Mouse (Mus musculus) gastrocnemius, postnatal 14 days (tissue): Measurements from ENCODE around the gene Myf6. TPM values are rescaled to one million over a fixed set of nuclear protein-coding genes. Genes with fewer than 3 reads are reported as not detected.

Experiments used
- DNase-seq: peaks from one replicate; pipeline ENCODE4 v3.0.0; 2021; ENCODE audit warnings: mixed read lengths
- intact Hi-C: fragments of 180-260 bp; cut with DNase I; formaldehyde crosslinking; loops from one replicate; pipeline ENCODE4 v1.15.1; 2025; ENCODE audit warnings: low total_unique reads
- long read RNA-seq, 2 experiments: library from polyadenylated mRNA; stranded (forward); transcript quantifications; one replicate each; pipeline ENCODE4 v2.0.0; 2021
- total RNA-seq, 2 experiments: library from RNA; stranded (reverse); gene quantifications; 2 replicates each; pipeline ENCODE4 v1.2.3; 2021

Myf6 gene
- 100 to 1,000 TPM; 115 to 180 TPM for total RNA-seq
- long read RNA-seq, experiment 1, transcript Myf6-201 (3 exons, 1,263 nt) = major isoform, 125 of 134 reads
- long read RNA-seq, experiment 1, partial matches to known transcripts = 6 of 134 reads
- long read RNA-seq, experiment 1, other reads (novel, unspliced or antisense) = 3 of 134 reads
- long read RNA-seq, experiment 2, transcript Myf6-201 (3 exons, 1,263 nt) = major isoform, 136 of 139 reads
- long read RNA-seq, experiment 2, partial matches to known transcripts = 2 of 139 reads
- long read RNA-seq, experiment 2, other reads (novel, unspliced or antisense) = 1 of 139 reads

DNA sequence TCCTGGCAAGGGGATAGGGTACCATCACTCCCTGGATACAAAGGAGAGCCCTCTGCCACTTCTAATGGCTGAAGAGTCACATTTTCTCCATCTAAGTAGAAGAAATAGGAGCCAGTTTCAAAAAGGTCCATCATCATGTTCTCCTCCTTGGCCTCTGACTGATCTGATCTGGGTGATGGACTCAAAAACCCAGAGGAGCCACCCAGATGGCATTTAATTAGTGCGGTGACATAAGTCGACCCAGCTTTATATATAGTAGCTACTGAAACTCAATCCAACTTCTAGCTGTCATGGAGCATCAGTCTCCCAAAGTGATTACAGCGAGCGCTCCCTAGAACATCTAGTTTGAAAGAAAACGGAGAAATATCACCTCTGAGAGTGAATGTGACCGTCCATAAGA is at the start of gene Myf6:
Gene Myf6 (minus strand): TSS at position 170 of the 400 bp plus-strand sequence.
- intact Hi-C loops = no loop called here
- DNase-seq = no peak

DNA sequence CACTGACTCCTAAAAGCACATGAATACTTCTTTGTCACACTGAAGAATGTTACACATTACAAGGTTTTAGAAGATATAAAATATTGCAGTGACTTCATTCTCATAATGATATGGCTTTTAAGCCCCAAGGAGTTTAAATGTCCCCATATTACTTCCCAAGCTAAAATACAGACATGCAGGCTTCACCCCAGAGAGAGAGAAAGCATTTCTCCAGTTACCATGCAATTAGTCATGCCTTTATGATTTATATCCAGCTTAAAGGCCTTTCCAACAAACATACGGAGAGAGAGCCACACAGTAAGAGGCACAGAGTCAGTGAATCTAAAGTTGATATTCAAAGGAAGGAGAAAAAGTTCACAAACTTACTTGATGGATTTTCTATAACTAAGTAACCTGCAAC is 48.5 kb upstream of the Myf6 start:
- intact Hi-C loops = no loop called here
- DNase-seq = no peak

DNA sequence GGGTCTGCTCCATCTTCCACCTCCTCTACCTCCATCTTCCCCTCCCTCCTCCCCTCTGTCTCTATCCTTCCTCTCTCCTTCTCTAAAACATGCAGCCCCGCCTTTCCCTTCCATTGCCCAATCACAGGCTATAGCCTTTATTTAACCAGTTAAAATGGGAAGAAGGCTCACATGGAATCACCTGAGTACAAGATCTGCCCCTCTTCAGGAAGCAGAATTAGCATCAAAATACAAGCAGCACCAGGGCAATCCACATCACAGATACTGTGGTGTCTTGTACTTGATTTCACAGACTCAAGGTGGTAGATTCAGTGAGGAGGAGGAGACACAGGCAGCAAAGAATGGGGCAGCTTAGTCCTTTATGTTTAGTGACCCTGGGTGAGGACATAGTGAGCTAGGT is 34.2 kb upstream of the Myf6 start:
- DNase-seq = no peak
- intact Hi-C loops = no loop called here

DNA sequence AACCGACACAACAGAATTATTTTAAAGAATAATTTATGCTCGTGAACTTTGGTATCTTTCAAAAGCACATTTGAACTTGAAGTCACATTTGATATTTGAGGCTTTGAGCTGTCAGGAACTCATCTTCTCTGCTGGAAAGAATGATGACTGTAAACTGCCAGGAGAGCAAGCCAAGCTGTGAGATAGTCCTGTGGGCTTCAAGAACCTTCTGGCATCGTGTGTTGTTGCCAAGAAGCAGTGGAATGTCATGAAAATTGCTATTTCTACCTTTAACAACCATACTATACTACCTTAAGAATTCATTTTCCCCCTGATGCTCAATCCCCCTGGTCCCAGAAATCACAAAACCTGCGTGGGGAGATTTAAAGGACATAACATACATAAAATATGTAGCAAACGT is 24.7 kb upstream of the Myf6 start:
- no peak for DNase-seq
- intact Hi-C loops = no loop called here

DNA sequence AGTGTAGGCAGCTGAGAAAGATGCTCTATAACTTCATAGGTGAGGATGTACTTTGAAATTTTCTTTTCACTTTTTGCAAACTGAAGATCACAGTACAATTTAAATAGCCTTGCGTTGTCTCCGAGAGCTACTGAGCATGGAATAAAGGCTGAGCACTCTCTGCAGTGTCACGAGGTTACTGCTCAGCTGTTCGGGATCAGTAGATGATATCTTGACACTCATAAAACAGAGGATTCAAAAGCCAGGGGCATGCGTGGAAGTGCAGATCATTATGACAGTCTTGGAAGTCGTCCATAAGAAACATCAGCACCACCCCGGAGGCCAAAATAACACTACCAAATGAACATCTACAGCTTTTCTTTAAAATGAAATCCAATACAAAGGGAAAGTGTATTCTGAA is 22.1 kb upstream of the Myf6 start:
- no peak for DNase-seq
- intact Hi-C loops = no loop called here

DNA sequence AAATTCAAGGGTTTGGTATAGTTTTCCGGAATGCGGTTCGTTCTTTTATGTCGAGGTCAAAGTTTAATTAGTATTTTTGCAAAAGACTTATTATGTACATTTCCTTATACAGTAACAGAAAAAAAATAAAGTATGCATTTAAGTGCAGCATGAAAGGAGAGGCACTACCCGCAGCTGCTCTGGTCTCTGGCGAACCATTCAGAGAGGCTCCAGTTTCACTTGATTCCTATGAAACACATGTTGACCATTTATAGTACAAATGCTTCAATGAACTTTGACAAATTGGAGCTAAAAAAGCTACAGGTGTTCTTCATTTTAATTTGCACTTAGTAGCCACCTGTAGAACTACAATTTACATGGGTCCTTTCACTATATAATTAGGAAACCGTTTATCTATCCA is 20.2 kb upstream of the Myf6 start:
- no peak for DNase-seq
- intact Hi-C loops = no loop called here

DNA sequence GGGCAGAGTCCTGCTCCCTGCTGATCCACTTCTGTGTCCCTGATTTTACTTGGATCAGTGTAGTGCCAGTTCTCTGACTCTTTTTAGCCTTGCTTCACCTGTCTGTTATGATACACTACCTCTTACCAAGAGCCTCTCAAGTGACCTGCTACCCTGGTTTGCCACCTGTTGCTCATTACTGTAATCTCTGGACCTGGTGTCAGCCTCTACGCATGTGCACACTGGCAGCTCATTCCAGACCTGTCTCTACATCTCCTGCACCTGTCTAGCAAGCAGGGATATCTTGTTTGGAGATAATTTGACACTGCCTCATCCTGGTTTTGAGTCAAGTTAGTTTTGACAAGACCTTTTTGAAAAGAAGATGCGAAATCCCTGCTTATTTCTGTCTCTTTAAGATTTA is 11.9 kb upstream of the Myf6 start:
- peak; percentile 13 for DNase-seq
- intact Hi-C loops = no loop called here

DNA sequence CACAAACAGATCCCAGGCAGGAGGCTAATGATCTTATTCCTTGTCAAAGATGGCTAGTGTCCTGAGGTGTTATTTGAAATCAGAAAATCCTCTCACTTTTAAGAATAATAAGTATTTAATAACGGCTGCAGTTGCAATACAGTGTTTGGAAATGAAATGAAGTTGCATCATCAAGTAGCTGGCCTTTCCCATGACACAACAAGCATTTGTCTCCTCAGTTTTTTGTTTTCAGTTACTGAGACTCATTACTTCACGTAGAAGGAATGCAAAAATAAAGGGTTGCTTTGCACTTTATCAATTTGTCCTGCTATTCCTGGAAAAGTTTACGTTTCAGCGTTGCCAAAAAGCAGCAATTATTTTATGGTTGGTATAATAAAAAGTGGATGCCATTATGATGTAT is 8.9 kb upstream of the Myf6 start:
- intact Hi-C loops = no loop called here
- DNase-seq = no peak

DNA sequence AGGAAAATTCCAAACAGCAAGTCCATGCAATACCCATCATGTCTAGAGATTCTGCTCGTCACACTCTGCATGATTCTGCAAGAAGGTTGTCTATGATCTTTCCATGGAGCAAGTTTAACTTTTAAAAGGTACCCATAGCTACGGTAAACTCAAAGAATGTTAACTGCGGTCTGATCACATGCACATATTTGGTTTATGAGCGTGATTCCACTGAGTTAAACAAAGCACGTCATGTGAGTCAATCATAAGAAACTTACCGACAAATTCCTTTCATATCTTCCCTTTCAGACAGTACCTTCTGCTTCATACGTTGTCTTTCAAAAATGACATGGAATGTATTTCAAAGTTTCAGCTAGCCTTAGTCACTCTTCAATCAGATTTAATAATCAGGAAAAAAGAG is 7.7 kb upstream of the Myf6 start:
- DNase-seq = no peak
- intact Hi-C loops = no loop called here

DNA sequence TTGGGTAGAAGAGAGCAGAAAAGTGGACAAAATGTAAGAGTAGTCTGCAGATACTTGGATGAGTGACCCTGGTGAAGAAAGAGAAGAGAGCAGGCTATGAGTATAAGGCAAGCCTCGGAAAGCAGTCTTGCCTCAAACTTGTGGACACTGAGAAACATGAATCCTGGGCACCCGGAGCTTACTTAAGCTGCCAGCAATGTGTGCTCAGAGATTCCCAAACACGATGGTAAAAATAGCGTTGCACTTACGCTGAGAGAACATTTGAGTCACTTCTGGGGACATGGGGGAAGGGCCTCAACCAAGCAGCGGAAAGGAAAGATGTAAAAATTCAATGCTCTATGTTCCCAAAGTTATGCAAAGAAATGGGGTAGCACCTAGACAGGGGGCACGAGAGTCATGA is 5.1 kb upstream of the Myf6 start:
- intact Hi-C loops = no loop called here
- DNase-seq = peak; percentile 23

DNA sequence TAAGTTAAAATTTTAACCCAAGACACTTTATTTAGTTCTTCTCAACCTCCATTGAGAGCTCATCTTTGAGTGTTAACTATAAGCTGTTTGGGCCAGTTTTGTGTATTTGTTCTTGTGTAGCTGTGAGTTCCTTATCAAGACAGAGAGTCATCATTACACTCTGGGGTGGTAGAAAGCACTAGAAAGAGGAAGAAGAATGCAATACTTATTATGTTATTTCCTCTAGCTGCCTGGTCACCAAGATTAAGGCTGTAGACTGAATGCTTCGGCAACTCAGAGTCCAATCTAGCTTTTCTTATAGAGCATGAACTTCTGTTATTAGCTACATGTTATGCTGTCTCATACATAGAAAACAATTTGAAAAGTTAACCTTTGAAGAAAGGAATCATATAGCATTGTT is 1.9 kb upstream of the Myf6 start:
- intact Hi-C loops = no loop called here

DNA sequence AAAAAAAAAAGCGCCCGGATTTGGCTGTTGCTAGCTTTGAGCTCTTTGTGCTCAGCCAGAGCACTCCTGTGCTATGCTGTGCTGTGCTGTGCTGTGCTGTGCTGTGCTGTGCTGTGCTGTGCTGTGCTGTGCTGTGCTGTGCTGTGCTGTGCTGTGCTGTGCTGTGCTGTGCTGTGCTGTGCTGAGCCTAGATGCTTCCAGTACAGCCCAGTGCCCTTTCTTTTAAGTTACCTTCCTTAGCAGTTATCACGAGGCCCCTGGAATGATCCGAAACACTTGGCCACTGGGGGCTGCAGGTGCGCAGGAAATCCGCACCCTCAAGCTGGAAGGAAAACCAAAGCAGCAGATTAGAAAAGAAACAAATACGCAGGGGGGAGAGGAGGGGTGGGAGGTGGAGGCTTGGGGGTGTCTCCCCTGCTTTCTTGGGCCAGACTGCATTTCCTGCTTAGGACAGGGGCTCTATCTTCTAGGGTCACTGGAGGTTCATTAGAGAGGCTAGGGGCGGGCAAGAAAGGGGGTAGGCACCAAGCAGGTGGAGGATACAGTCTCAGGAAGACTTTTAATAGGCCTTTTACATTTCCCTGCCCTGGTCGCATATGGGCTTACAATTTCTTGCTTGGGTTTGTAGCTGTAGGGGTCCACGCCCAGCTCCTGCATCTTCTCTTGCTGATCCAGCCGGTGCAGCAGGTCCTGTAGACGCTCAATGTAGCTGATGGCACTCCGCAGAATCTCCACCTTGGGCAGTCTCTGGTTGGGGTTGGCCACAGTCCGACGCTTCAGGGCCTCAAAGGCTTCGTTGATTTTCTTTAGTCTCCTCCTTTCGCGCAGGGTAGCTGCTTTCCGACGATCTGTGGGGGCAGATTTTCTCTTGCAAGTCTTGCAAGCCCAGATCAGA is 710 bp downstream of the Myf6 start:
- DNase-seq = no peak
- intact Hi-C loops = no loop called here

More for the DNA sequence above, 1.9 kb upstream of the Myf6 start:
- DNase-seq = no peak

DNA sequence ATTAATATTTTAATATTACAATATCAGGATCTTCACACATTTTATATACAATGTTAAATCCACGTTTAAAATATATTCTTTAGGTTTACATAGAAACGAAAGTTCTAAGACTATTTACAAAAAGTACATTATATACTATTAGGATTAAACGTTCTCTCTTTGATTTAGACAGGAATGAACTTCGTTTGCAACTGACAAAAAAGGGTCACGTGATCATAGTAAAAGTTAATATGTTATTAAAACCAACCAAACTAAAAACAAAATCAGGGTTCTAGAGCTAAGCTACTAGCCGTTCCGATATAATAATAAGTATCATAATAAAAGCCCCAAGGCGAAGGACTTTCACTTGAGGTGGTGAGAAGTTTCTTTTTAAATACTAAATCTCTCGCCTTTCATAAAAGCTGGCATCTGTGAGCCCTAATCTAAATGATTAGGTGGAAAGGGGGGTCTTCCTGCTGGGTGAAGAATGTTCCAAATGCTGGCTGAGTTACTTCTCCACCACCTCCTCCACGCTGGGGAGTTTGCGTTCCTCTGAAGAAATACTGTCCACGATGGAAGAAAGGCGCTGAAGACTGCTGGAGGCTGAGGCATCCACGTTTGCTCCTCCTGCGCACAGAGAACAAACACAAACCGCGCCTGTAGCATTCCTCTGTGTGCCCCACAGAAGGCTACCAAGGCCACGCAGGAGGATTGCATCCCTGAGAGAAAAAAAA is 1.5 kb downstream of the Myf6 start:
- intact Hi-C loops = no loop called here

DNA sequence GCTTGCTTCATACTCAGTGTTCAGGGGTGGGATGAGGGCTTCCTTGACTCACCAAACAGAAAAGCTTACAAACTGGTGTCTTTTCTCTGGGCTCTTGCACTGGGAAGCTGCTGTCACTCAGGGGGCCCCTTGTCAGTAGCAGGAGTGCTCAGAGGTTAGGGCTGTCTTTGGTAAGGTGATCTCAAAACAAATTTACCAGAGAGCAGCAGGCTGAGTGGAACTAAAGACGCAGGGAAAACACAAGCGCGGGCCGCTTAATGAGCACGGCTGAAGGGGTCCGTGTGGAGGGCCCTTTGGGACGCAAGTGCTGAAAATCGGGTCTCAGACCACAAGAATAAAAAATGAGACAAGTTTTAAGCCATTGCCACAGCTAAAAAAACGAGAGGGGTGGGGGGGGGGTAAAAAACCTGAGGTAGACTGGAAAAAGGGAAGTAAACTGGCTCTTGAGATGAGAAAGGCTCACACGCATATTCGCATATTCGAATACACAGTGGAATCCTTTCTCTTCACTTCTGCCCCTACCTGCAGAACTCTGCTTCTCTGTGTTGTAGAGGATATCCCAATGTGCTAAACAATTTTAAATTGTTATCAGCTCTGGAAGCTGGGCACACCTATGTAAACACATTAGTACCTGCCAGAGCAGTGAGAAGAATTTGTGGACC is 5.8 kb downstream of the Myf6 start:
- DNase-seq = no peak
- intact Hi-C loops = no loop called here

More for the DNA sequence above, 1.5 kb downstream of the Myf6 start:
- DNase-seq = no peak

DNA sequence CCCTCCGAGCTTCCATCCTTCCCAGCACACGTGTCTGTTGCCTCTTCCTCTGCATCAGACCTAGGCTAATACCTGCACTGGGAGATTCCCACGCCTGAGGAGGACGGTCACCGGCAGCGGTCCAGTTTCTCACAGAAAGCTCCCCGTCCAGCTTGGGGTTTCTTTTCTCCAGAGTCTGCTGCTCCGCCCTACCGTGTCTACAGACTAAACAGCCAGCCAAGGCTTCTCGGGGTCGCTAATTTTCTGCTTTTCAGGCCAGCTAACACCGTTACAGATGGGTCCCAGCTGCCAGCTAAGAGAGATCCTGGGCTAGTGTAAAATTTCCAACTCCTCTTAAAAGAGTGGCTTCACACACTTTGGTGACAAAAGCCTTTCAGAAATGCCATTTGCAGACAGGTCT is 7.8 kb downstream of the Myf6 start:
- DNase-seq = peak; percentile 9
- intact Hi-C loops = no loop called here

DNA sequence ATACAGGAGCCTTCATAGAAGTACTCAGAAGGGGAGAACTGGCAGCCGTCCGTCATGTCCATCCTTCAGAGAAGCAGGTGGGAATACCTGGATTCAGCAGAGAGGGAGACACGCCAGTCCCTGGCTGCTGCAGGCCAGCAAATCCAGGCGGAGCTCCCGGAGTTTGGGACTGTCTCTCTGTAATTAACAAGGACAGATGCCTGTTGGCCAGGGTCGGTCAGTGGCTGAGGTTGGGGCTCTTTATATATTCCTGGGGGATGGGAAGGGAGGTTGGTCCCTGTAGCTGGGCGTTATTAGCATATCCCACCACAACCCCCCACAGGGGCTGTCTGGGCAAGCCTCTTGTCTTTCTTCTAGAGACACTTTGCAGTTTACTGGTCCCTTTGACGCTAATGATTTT is 8.7 kb downstream of the Myf6 start, which contains the start of gene Myf5:
Gene Myf5 (minus strand): TSS at position 265 of the 400 bp plus-strand sequence.
- intact Hi-C loops = no loop called here
- DNase-seq = peak; percentile 12

DNA sequence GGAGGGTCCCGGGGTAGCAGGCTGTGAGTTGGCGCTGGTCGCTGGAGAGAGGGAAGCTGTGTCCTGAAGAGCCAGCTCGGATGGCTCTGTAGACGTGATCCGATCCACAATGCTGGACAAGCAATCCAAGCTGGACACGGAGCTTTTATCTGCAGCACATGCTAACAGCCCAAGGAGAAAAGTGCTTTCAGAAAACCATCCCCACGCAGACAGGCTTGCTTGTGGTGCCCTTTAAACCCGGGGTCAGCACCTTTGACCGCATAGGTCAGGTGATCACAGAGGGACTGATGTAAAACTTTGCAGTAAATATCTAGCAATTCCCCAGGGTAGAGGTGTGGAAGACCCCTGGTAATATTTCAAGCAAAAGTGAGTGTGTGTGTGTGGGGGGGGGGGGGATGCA is 10.5 kb downstream of the Myf6 start:
- DNase-seq = no peak

DNA sequence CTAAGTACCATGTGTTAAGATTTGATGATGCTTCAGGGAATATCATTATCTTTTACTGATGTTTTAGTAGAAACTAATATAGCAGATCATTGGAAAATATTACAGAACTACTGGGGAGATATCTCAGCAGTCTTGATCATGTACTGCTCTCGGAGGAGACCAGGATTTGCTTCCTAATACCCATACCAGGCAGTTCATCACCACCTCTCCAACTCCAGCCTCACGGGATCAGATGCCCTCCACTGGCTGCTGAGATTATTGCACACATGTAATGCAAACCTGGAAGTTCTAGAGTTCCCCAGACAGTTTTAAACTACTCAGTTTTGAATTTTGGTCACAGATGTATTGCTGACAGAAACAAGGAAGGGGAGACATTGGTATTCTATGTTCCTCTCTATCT is 21.0 kb downstream of the Myf6 start:
- no peak for DNase-seq
- intact Hi-C loops = loop anchor here (10.0 kb wide), 1 partner anchor 231 kb away; no protein-coding TSS in a partner anchor

More for the DNA sequence above, 10.5 kb downstream of the Myf6 start:
- intact Hi-C loops = no loop called here

DNA sequence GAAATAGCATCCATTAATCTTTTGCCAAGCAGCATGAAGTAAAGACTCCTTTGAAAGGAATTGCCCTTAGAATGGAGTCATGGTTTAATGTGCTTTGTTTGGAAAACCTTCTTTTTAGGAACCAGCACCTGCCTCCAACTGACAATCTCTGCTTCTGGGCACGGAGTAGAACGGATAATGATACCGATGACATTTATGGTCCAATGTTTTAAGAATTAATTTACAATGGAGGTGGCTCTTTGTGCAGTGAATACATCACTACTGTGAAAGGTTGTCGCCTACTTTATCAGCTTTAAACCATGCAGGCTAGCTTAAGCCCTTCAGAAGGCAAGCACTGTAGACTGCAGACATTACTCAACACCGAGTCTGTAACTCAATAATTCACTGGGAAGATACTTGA is 22.8 kb downstream of the Myf6 start:
- DNase-seq = no peak
- intact Hi-C loops = loop anchor here (10.0 kb wide), 1 partner anchor 233 kb away; no protein-coding TSS in a partner anchor

DNA sequence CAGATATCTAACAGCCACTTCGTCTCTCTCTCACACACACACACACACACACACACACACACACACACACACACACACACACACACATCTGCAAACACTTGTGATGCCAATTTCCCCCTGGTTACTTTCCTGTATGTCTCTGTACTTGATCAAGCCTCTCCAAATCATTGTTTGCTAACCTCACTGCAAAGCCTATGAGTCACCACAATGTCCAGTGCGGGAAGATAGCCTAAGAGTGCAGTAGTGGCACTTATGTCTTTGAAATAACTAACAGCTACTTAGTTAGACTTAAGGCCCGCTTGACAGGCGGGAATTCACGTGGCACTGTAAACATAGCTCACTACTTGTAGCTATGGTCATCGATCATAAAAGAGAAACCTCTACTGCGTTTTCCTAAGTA is 26.7 kb downstream of the Myf6 start:
- DNase-seq = no peak
- intact Hi-C loops = no loop called here
